Mouse (Mus musculus) heart, postnatal 0 days (tissue): ENCODE measurements at regions not wholly inside any gene's neighbourhood (a gene's known extent, or its start where the extent isn't known, plus 50 kb on each side); places are given as distances from the start of the nearest gene placed in this dataset.

Experiments
- CTCF ChIP-seq: IDR thresholded peaks from 2 replicates; pipeline ENCODE4 v1.5.1; 2016; ENCODE audit warnings: antibody characterized with exemption, control low read depth, low read depth
- EP300 ChIP-seq: IDR thresholded peaks from 2 replicates; pipeline ENCODE4 v1.6.1; 2016; ENCODE audit warnings: antibody characterized with exemption, low read depth

DNA sequence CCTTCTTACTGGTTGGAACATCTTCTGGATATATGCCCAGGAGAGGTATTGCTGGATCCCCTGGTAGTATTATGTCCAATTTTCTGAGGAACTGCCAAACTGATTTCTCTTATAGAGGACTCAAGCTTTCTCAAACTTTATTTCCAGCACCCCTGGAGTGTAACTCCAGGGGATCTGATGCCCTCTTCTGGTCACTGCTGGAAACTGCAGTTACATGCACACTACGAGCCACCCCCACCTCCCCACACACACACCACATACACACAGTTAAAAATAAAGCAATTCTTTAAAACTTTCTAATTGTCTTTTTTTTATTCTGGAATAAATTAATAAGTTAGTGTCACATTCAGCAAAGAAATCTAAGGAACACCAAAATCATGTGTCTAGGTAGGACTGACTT, 589.9 kb upstream of the Hs6st1 start:
- TF ChIP-seq CTCF (no peak), EP300 (no peak)
